Mouse (Mus musculus) megakaryocyte, embryonic 14.5 days (primary cell): ENCODE results near the gene Adgrg2. TPM values are rescaled to one million over a fixed set of nuclear protein-coding genes. Genes with fewer than 3 reads are reported as not detected.

Experiments
- H3K27me3 ChIP-seq: replicated peaks from 2 replicates; pipeline ENCODE3; 2012; ENCODE audit warnings: inconsistent platforms
- H3K36me3 ChIP-seq: replicated peaks from 2 replicates; pipeline ENCODE3; 2012; ENCODE audit warnings: low read length, inconsistent platforms, mixed read lengths
- H3K4me1 ChIP-seq: 2 replicates; pipeline ENCODE4 v1.6.1; 2012; ENCODE audit warnings: inconsistent platforms
- H3K4me3 ChIP-seq: replicated peaks from 2 replicates; pipeline ENCODE3; 2012; ENCODE audit warnings: moderate library complexity, mild to moderate bottlenecking, inconsistent platforms
- H3K9me3 ChIP-seq: 2 replicates; pipeline ENCODE4 v1.6.1; 2012; ENCODE audit warnings: inconsistent platforms
- FLI1 ChIP-seq: IDR thresholded peaks from 2 replicates; pipeline ENCODE4 v1.6.1; 2012; ENCODE audit warnings: low read length, inconsistent platforms, mixed read lengths
- GATA1 ChIP-seq: IDR thresholded peaks from 3 replicates; pipeline ENCODE4 v1.6.1; 2012; ENCODE audit warnings: mixed read lengths, low read length, inconsistent platforms, borderline replicate concordance
- polyA plus RNA-seq: library from polyadenylated mRNA; stranded (reverse); fragments of >175 nt; gene quantifications from 2 replicates; pipeline ENCODE4 v1.2.3, GENCODE M21; 2012; ENCODE audit warnings: low replicate concordance; ENCODE audit not compliant: insufficient read depth

Gene Adgrg2
- polyA plus RNA-seq, result not detected in 2 replicates

GRCm38 (mm10) chrX:160390464-160390956 is at the start of gene Adgrg2:
Gene Adgrg2, plus strand, starts transcription at chrX:160390690.
- Histone ChIP-seq H3K4me3 (peak within 1 kb of the TSS; percentile 82), H3K27me3 (peaks cover 32% of the 10 kb centered on the region)
- TF ChIP-seq GATA1 (no peak), FLI1 (no peak)

GRCm38 (mm10) chrX:160350995-160351394 is 39.5 kb upstream of the Adgrg2 start:
- no peak for TF ChIP-seq GATA1
- TF ChIP-seq FLI1, result no peak
- H3K9me3 ChIP-seq, result no peaks in the 10 kb centered on the region
- H3K36me3 ChIP-seq, result no peaks in the 10 kb centered on the region
- H3K4me3 ChIP-seq, result no peak overlapping the region
- H3K4me1 ChIP-seq, result no peaks in the 10 kb centered on the region
- H3K27me3 ChIP-seq, result peaks cover 12% of the 10 kb centered on the region

More at GRCm38 (mm10) chrX:160390464-160390956, at the start of gene Adgrg2:
- H3K4me1 ChIP-seq, result peaks cover 5% of the 10 kb centered on the region; the same call in 1 of the 2 replicates
- no peaks in the 10 kb centered on the region for H3K36me3 ChIP-seq
- 0 out of 2 replicates have a peak, but pooled peaks cover 8% of the 10 kb centered on the region for H3K9me3 ChIP-seq

GRCm38 (mm10) chrX:160351967-160352677 is 38.4 kb upstream of the Adgrg2 start:
- Histone ChIP-seq H3K27me3 (peaks cover 12% of the 10 kb centered on the region), H3K4me3 (no peak overlapping the region), H3K36me3 (no peaks in the 10 kb centered on the region), H3K9me3 (no peaks in the 10 kb centered on the region), H3K4me1 (no peaks in the 10 kb centered on the region)
- TF ChIP-seq FLI1, result no peak
- no peak for TF ChIP-seq GATA1

- Histone ChIP-seq H3K4me3 (no peak overlapping the region), H3K9me3 (peaks cover 7% of the 10 kb centered on the region), H3K36me3 (no peaks in the 10 kb centered on the region), H3K27me3 (peaks cover 15% of the 10 kb centered on the region), H3K4me1 (no peaks in the 10 kb centered on the region)
- TF ChIP-seq FLI1 (no peak), GATA1 (no peak)
Measured at GRCm38 (mm10) chrX:160384748-160385501, 5.6 kb upstream of the Adgrg2 start.

- peaks cover 7% of the 10 kb centered on the region for H3K9me3 ChIP-seq
- TF ChIP-seq FLI1, result no peak
- no peak for TF ChIP-seq GATA1
- no peak overlapping the region for H3K4me3 ChIP-seq
- H3K36me3 ChIP-seq, result no peaks in the 10 kb centered on the region
- peaks cover 3% of the 10 kb centered on the region; the same call in 1 of the 2 replicates for H3K4me1 ChIP-seq
- H3K27me3 ChIP-seq, result peaks cover 19% of the 10 kb centered on the region
Measured at GRCm38 (mm10) chrX:160385502-160385772, 5.1 kb upstream of the Adgrg2 start.

- Histone ChIP-seq H3K36me3 (no peaks in the 10 kb centered on the region), H3K4me1 (no peaks in the 10 kb centered on the region), H3K27me3 (peaks cover 24% of the 10 kb centered on the region), H3K4me3 (no peak overlapping the region), H3K9me3 (no peaks in the 10 kb centered on the region)
- TF ChIP-seq FLI1 (no peak), GATA1 (no peak)
Measured at GRCm38 (mm10) chrX:160412930-160413453, 22.5 kb downstream of the Adgrg2 start.

- Histone ChIP-seq H3K36me3 (no peaks in the 10 kb centered on the region), H3K4me3 (no peak overlapping the region), H3K9me3 (no peaks in the 10 kb centered on the region), H3K27me3 (peaks cover 22% of the 10 kb centered on the region), H3K4me1 (no peaks in the 10 kb centered on the region)
- TF ChIP-seq FLI1, result no peak
- no peak for TF ChIP-seq GATA1
Measured at GRCm38 (mm10) chrX:160413881-160414395, 23.4 kb downstream of the Adgrg2 start.

GRCm38 (mm10) chrX:160418397-160418796 is 27.9 kb downstream of the Adgrg2 start:
- Histone ChIP-seq H3K4me1 (no peaks in the 10 kb centered on the region), H3K27me3 (peaks cover 15% of the 10 kb centered on the region), H3K4me3 (no peak overlapping the region), H3K9me3 (no peaks in the 10 kb centered on the region), H3K36me3 (no peaks in the 10 kb centered on the region)
- no peak for TF ChIP-seq FLI1
- no peak for TF ChIP-seq GATA1

- H3K36me3 ChIP-seq, result no peaks in the 10 kb centered on the region
- H3K27me3 ChIP-seq, result peaks cover 12% of the 10 kb centered on the region
- TF ChIP-seq FLI1 (no peak), GATA1 (no peak)
- no peaks in the 10 kb centered on the region for H3K9me3 ChIP-seq
- no peak overlapping the region for H3K4me3 ChIP-seq
- no peaks in the 10 kb centered on the region for H3K4me1 ChIP-seq
Measured at GRCm38 (mm10) chrX:160423737-160424136, 33.2 kb downstream of the Adgrg2 start.

GRCm38 (mm10) chrX:160426486-160426885 is 36.0 kb downstream of the Adgrg2 start:
- Histone ChIP-seq H3K9me3 (no peaks in the 10 kb centered on the region), H3K4me1 (no peaks in the 10 kb centered on the region), H3K36me3 (no peaks in the 10 kb centered on the region), H3K27me3 (peaks cover 12% of the 10 kb centered on the region), H3K4me3 (no peak overlapping the region)
- TF ChIP-seq GATA1 (no peak), FLI1 (no peak)
